Mouse (Mus musculus) gastrocnemius, adult 2 months (tissue): ENCODE measurements around the gene Ttll9. TPM values are rescaled to one million over a fixed set of nuclear protein-coding genes. Genes with fewer than 3 reads are reported as not detected.

Source experiments
- DNase-seq: peaks from one replicate; pipeline ENCODE4 v3.0.0; 2022
- H3K27ac ChIP-seq: fragments of 200-600 bp; 2 replicates; pipeline ENCODE4 v1.8.1; 2022; ENCODE audit warnings: mild to moderate bottlenecking
- H3K4me3 ChIP-seq: fragments of 200-600 bp; 2 replicates; pipeline ENCODE4 v1.8.1; 2022; ENCODE audit warnings: mild to moderate bottlenecking, moderate library complexity
- CTCF ChIP-seq: fragments of 200-600 bp; IDR thresholded peaks from 2 replicates; pipeline ENCODE4 v1.8.1; 2022; ENCODE audit warnings: antibody characterized with exemption, mild to moderate bottlenecking, moderate library complexity
- intact Hi-C: fragments of 180-260 bp; cut with DNase I; formaldehyde crosslinking; loops from one replicate; pipeline ENCODE4 v1.15.1; 2025
- long read RNA-seq, 2 experiments: library from polyadenylated mRNA; stranded (forward); transcript quantifications; one replicate each; pipeline ENCODE4 v2.0.0; 2021
- total RNA-seq, 2 experiments: library from RNA; stranded (reverse); gene quantifications; 2 replicates each; pipeline ENCODE4 v1.2.3; 2021

Gene Ttll9
- not detected for total RNA-seq
- long read RNA-seq, experiment 1 = 0 reads
- long read RNA-seq, experiment 2 = 0 reads

DNA sequence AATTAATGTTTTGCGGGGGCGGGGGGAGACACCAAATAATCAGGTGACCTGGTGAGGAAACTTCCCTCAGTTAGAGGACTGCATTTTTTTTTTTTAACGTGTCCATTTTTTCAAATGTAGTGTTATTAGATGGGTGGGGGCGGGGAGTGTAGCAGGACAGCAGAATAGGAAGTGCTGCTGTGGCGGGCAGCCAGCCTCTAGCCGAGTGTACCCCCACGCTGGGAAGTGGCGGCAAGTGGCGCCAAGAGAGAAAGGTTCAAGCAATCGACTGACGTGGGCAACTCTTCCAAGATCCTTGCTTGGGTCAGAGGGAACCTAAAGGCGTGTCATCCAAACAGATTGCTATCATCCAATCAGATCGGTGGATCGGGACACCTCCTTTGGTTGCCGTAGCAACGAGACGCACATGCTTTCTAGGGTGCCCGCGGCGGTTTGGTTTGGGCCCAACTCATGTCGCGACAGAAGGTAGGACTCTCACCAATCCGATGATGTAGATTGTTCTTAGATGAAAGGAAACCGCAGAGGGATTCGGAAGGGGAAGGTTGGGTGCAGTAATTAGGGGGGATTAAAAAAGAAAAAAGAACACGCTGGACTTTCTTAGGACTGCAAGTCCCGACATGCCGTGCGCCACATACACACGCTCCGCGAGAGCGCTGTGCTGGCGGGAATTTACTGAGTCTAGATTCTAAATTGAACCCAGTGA, at the start of gene Ttll9:
Gene Ttll9 (plus strand): TSS at position 395 of the 703 bp plus-strand sequence.
- peak within 1 kb of the TSS; percentile 63; the same call in 1 of the 2 replicates for H3K27ac ChIP-seq
- intact Hi-C loops = no loop called here
- TF ChIP-seq CTCF = no peak
- peak; percentile 76 for DNase-seq
- H3K4me3 ChIP-seq = peak within 1 kb of the TSS; percentile 77

DNA sequence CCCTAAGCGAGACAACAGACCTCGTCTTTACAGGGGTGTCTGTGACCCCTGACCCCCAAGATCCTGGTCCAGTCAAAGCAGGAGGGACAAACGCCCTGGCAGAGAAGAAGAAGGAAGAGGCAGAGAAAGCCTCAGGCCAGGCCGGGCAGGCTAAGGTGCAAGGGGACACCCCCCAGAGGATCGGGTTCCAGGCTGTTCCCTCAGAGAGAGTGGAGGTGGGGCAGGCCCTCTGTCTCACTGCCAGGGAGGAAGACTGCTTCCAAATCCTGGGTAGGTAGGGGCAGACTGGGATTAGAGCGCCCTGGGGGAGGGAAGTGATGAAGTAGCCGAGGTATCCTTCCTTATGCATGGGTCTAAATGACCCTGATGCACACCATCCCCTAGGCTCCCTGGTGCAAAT, 48.8 kb upstream of the Ttll9 start:
- Histone ChIP-seq H3K4me3 (peak overlapping the region; percentile 82), H3K27ac (peak overlapping the region; percentile 99)
- peak; percentile 91 for DNase-seq
- intact Hi-C loops = loop anchor here (10.0 kb wide), 1 partner anchor 231 kb away; no protein-coding TSS in a partner anchor
- TF ChIP-seq CTCF = no peak

DNA sequence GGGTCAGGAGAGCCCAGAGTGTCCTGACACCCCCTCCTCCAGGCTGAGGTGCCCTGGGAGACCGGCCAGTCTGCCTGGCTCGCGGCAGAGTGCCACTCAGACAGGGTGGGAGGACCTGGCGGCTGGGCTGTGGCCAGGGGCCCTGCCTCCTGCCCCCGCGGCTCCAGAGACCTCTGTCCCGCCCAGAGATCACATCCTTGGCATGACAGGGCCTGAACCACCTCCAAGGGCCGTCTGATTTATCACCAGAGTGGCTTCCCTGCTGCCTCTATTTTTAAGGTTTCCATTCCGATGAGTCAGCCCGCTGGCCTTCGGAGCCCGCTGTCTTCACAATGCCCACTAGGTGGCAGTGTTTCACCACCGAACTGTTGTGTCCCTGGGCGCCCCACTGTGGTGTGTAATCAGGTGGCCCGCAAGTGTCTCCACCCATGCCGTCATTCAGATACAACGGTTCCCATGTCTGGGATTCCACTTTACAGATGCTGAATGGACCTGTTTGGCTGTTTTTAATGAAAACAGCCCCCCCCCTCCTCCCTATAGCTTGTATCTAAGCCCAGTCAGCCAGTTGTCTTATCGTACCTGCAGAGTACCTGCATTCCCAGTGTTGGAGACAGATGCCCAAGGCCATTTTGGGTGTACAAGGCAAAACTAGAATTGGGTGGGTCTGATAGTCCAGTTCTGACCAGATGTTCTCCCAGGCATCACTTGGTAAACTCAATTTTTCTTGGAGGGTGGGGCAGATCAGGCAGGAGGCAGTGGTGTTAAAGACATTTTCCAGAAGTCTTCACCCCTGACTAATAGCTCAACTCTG, 47.8 kb upstream of the Ttll9 start:
- peak; percentile 96 for DNase-seq
- Histone ChIP-seq H3K27ac (peak overlapping the region; percentile 99), H3K4me3 (peak overlapping the region; percentile 82)
- intact Hi-C loops = loop anchor here (1.0 to 10.0 kb wide), 3 partner anchors 19 to 230 kb away; partner anchors contain the start of genes Foxs1 and Pdrg1
- TF ChIP-seq CTCF = peak; percentile 98

DNA sequence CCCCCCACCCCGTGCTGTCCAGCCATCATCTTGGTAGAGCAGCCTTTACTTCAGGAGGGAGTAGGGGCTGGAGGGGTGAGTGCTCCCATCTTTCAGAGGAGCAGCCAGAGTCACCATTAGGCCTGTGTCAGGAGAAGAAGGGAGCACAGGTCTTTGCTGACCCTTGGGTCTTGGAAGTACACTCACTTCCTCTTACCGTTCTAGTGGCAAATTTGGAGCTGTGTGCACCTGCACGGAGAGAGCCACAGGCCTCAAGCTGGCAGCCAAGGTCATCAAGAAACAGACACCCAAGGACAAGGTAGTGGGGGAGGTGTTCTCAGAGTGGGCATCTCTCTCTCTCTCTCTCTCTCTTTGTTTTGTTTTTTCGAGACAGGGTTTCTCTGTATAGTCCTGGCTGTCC, 46.8 kb upstream of the Ttll9 start:
- intact Hi-C loops = loop anchor here (2.0 to 10.0 kb wide), 2 partner anchors 99 to 229 kb away; partner anchors contain the start of gene Pdrg1
- Histone ChIP-seq H3K27ac (peak overlapping the region; percentile 99), H3K4me3 (peak overlapping the region; percentile 70)
- DNase-seq = peak; percentile 17
- no peak for TF ChIP-seq CTCF

DNA sequence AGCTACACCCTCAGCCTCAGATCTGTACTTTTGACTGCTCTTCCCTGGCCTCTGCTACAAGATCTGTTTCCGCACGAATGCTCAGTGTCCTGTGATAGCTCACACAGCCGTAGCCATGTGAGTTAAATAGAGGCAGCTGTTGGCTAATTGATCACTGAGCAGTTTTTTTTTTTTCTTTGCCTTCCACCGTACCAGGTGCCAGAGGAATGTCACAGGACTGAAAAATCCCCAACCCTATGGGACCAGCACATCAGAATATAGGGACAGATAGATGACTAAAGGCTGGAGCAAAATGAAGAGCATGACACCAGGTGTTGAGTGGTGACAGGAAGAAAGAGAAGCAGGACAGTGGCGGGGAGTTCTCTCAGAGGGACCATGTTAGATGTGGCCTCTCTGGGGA, 46.2 kb upstream of the Ttll9 start:
- no peak for DNase-seq
- H3K27ac ChIP-seq = peak overlapping the region; percentile 99
- H3K4me3 ChIP-seq = peak overlapping the region; percentile 70
- intact Hi-C loops = loop anchor here (10.0 kb wide), 1 partner anchor 229 kb away; no protein-coding TSS in a partner anchor
- no peak for TF ChIP-seq CTCF

DNA sequence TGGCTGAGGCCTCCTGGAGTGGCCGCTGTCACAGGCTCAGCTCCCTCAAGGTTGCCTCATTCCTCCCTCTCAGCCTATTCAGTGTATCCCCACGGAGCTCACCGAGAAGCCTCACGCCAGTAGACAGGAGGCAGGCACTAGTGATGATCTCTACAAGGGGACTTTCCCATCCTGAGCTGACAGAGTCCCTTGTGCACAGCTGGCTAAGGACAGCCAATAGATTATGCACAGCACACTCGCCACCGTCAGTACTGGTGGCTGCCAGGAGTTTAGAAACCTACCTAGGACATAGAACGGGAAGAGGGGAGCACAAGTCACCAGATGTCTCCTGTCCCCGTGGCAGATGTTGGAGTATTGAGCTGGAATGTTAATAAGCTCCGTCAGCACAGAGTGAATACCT, 44.6 kb upstream of the Ttll9 start:
- H3K4me3 ChIP-seq = peak overlapping the region; percentile 70
- DNase-seq = no peak

DNA sequence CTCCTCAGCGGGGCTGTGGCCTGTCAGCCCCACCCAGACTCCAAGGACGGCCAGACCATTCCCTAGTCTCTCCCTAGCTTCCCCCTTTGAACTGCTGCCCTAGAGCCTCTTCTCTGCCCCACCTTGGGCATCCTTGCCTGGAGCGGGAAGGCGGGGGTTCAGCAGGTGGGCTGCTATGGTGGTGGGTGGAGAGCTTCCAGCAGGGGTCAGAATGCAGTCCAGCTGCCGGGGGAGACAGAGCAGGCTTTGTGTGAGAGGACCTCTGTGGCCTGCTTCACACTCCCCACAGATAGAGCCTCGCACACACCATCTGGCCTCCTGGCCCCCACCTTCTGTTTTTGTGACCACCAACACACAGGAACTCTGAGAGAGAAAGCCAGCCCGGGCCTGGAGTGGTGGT, 39.9 kb upstream of the Ttll9 start:
- intact Hi-C loops = no loop called here
- peak overlapping the region; percentile 46; the same call in 1 of the 2 replicates for H3K27ac ChIP-seq
- H3K4me3 ChIP-seq = no peak overlapping the region
- no peak for TF ChIP-seq CTCF
- DNase-seq = no peak

More for the DNA sequence above, 44.6 kb upstream of the Ttll9 start:
- TF ChIP-seq CTCF = no peak
- peak overlapping the region; percentile 99 for H3K27ac ChIP-seq
- intact Hi-C loops = loop anchor here (10.0 kb wide), 1 partner anchor 227 kb away; no protein-coding TSS in a partner anchor

DNA sequence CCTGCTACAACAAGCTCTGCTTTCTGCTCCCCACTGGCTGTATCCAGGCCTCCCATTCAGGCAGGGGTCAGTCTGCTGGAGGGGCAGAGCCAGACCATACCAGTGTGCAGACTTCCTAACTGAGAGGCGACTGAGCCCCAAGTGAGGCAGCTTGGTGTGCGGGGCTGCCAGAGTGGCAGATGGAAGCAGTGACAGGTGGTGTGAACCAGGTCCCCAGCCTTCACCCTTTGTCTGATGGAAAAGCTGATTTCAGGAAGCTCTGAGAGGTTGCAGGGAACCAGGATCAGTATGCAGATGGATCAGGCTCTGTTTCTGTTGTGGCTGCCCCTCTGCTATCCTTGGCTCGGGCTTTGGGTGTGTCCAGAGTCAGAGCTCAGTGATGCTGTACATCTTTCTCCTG, 38.7 kb upstream of the Ttll9 start:
- Histone ChIP-seq H3K27ac (peak overlapping the region; percentile 86), H3K4me3 (no peak overlapping the region)
- no peak for DNase-seq
- intact Hi-C loops = no loop called here
- no peak for TF ChIP-seq CTCF

DNA sequence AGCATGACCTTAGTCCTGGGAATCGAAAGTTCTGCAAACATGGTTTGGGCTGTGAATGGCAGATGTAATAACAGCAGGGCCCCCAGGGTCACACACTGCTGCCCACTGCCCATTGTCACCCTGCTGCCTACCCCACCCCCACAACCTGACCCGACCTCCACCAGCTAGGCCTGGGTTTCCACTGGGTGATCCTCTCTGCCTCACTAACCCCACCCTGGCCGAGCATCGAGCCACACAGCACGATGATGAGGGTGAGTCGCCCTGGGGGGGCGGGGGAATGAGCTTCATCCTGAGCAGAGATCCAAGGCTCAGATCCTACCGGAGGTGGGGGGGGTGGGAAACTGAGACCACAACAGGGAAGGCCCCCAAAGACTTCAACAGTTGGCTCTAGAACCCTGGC, 38.2 kb upstream of the Ttll9 start:
- DNase-seq = peak; percentile 55
- TF ChIP-seq CTCF = no peak
- H3K27ac ChIP-seq = peak overlapping the region; percentile 86
- intact Hi-C loops = no loop called here
- no peak overlapping the region for H3K4me3 ChIP-seq

DNA sequence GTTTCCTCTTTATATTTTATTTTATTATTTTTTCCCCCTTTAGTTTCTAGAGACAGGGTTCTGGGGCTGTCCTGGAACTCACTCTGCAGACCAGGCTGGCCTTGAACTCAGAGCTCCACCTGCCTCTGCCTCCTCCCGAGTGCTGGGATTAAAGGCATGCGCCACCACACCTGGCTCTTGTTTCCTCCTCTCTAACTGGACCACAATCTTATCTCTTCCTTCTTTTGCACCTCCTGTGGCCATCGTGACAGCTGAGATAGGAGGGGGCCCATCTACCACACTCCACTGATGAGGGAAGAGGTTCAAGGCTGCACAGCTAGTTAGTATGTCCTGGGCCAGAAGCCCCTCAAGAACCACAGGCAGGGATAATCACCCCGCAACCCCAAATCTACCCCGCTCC, 37.7 kb upstream of the Ttll9 start:
- intact Hi-C loops = no loop called here
- no peak for TF ChIP-seq CTCF
- DNase-seq = no peak
- peak overlapping the region; percentile 86 for H3K27ac ChIP-seq
- H3K4me3 ChIP-seq = no peak overlapping the region

DNA sequence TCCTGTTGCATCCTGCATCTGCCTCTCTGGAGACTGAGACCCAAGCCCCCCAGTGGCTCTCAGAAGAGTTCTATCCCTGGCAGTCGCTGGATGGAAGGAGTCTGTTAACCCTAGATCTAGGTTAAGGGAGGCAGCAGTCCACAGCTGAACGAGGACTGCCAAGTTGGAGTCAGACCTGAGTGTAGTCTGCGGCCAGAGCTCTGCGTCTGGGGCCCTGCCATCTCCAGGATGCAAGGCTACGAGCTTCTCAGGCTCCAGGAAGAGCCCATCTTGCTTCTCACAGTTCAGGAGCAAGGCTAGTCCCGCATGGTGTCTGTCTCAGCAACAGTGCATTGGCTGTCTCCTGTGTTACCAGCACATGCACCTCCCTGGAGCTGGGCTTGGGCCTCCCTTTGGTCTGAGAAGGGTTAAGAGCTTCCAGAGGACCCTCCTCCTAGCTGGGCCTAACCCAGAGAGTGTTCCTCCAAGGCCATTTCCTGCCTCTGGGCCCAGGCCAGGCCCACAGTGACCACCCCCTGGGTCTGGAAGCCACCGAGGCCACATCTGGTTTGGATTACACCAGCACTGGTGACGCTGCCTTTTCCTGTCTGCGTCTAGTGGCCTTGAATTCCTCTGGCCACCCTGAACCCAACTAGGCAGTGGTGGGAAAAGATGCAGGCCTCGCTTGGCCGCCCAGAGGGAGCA, 37.0 kb upstream of the Ttll9 start:
- peak overlapping the region; percentile 86 for H3K27ac ChIP-seq
- peak; percentile 88 for DNase-seq
- H3K4me3 ChIP-seq = peak overlapping the region; percentile 28
- intact Hi-C loops = no loop called here
- TF ChIP-seq CTCF = no peak

DNA sequence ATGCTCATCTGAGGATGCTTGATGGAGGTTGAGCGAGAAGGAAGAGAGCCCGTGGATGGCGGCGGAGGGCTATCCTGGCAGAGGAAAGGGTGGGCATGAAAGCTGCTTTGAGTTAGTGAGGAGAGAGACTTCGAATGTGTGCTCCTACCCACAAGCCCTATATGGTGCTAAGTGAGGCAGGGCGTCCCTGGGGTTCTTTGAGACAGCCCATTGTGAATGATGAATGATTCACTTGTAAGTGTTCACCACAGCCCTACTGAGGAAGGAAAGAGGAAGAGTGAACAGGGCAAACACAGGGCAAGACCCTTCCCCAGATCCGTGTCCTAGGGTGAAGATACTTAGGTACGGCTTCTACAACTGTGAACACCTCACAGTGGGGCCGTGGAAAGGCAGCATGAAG, 35.4 kb upstream of the Ttll9 start:
- intact Hi-C loops = no loop called here
- DNase-seq = no peak
- Histone ChIP-seq H3K4me3 (no peak overlapping the region), H3K27ac (peak overlapping the region; percentile 86)
- no peak for TF ChIP-seq CTCF
